Mouse (Mus musculus): ENCODE measurements around the gene Nav1.

GRCm38 (mm10) chr1:135466935-135467334 lies 140.2 kb downstream of the Nav1 start:
- TF ChIP-seq CTCF (IDR thresholded peaks at IDR 0.05; ENCODE audit: insufficient read depth, low read depth, low read length) (no peak), POLR2A (IDR thresholded peaks at IDR 0.05; ENCODE audit: insufficient read depth, low read depth, low read length) (no peak)
